Mouse (Mus musculus) ovary, postnatal 10 days (tissue): ENCODE data around the gene Ryr2.

Experiments used
- DNase-seq: peaks from one replicate; pipeline ENCODE4 v3.0.0; 2022; ENCODE audit warnings: low spot score

Gene Ryr2

DNA sequence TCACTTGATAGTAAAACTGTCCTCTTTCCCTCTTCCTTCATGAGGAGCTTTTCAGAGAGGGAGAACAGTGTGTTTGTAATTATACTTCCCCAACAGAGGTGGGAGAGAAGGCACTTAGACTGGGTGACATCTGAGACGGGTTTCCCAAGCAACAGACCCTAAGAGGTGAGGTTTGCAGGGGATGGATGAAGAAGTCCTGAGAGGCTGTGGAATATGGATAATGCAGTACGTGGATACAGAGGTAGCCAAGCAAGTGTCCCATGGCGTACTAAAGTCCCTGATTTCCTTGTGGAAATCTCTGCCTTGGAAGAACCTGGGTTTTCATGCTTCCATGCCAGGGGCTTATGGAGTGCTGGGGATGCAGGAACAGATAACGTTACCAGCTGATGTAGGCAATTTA lies 69.5 kb downstream of the Ryr2 start:
- DNase-seq = no peak

DNA sequence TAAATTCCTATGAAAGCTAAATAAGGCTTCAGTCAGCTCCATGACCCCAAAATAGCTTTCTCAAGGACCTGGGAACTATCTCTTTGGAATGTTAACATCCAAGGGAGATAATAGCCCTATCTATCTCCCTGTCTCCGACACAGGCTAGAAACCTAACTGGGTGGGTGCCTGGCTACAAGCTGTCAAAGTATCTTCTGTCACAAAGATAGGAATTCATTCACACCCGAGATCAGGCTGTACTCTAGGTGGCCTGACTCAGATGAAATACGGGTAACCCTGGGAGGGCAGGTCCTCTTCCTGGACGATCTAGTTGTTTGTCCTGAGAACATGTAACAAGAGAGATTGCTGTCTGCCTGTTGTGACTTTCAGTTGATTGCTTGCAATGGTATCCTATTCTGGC lies 69.9 kb downstream of the Ryr2 start:
- no peak for DNase-seq

DNA sequence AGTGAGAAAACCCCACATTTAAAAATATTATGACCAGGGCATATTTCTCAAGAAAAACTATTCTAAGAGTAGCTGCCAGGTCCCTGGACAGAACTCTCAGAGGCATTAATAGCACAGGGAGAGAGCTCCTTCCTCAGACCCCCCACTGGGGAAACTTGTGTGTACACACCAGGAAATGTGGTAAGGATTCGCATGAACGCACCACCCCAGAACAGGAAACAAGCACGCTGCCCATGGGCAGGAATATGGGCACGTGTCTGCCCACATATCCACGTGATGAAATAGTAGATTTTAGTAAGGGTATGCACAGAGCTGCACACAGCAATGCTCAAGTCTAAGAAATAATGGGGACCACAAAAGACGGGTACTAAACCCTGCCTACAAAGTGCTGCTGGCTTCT lies 72.8 kb downstream of the Ryr2 start:
- no peak for DNase-seq

DNA sequence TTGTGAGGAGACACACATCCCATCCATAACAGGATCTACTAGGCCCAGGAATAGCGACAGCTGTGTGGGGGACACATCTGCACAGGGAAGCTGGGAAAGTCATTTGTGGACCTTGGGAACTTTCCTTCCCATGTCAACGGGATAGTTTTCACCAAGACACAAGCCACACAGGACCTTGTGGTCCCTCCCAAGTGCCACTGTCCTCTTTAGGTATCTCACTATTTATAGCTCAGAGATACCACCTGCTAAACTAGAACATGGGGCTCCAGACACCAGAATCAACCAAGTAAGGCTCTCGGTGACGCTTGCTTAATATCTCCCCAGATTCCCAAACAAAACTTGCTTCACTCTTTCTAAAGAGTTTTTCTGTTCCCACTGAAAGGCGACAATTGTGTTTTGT lies 73.5 kb downstream of the Ryr2 start:
- DNase-seq = no peak

DNA sequence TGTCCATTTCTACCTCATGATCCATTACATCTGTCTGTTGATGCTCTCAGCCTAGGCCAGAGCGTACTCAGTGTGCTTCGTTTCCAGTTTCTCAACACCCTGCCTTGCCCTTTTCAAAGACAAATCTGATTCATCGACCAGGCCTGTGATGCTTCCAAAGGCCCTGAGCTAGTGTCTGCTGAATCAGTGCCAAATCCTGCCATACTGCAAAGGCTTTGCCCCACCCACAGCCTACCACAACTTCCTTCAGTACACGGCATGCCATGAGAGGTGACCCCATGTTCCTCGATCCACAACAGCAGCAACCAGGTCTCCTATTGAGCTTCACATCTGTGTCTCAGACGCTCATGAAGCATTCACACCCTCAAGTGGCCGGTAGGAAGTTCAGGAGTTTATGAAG lies 76.9 kb downstream of the Ryr2 start:
- DNase-seq = no peak

DNA sequence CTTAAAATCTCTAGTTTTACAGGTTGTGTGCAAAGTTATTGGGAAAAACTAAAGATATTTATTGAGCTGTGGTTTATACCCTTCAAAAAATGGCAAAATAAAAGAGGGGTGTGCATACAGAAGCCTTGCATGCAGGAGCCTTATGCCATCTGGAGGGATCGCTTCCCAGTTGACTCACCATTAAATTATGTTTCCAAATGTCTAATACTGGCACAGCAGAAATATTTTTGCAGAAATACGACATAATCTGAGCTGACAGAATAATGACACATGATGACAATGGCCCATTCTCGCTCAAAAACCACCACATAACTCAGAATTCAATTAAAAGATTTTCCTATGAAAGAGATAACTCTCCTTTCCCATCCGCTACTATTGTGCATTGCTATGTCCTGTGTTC lies 77.4 kb downstream of the Ryr2 start:
- DNase-seq = no peak

DNA sequence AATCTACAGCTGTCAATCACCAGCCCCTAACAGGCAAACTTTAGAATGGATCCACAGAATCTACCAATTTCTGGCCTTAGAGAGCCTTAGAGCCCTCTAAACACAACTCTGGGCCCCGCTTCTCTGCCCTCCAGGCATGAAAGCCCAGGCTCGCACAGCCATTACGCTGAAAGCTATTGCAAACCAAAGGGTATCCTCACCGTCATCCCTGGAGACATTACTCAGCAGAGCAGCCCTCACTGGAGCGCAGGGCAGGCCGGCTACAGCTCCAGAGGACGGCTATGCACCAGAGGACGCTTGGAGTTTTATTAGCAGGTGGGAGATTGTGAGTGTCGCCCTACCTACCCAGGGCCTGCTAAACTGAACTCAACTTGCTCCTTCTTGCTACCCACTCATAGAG lies 88.7 kb downstream of the Ryr2 start:
- no peak for DNase-seq

DNA sequence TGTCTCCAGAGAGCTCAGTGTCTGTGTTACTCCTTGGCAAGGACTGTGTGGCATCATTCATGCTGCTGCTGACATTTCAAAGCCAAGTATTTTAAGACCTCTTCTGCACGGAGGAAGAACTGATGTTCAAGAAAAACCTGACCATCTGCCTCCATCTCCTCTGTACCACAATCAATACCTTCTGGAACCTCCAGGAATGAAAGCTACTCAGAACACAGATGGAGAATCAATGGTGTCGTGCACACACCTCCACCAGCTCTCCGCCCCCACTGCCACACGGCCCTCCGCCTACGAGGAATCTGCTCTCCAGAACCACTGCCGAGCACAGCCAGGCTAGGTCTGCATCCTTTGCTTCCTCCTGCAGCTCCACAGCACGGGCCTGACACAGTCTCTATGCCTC lies 92.8 kb downstream of the Ryr2 start:
- no peak for DNase-seq

DNA sequence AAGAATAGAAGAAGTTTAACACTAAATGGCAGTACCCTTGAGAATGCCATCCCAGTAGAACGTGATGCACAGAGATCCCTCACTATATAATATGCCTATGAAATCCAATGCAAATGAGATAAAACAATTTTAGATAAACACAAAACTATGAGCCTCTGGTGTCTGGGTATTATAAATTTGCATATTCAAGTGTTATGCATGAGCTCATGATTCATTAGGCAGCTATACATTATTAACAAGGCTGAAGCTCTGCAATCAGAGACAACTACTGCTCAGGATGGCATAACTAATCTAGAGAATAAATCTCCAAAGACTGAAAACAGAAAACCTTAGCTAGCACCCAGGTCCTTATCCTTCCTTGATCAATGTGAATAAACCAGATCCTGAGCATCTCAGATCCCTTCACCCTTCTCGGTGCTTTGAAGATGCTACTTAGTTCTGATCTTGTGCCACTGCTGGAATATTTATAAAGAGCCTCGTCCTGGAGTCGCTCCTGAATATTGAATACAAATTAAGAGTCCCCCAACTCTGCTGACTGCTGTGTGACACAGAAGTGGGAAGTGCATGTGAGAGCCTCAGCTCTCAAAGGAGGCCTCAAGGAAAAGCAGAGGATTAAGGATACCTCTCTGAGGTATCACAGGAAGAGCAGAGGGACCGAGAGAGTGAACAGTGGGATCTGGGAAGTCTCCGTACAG lies 97.6 kb downstream of the Ryr2 start:
- no peak for DNase-seq

DNA sequence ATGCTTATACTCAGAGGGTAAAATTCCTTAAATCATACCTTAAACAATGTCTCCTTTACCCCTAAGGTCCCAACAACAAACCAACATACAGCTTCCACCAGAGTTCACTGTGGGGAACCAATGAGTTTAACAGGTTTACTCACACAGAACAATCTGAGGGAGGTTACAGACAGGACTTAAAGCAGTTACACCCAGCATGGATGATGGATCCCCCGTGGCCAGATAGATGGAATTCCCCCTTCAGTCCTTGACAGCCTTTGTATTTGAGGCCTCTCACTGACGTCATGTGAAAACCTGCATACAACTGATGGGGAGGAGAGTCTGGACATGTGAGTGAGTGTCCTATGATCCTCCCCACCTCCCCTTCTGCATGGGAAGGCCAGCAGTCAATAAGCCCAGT lies 99.2 kb downstream of the Ryr2 start:
- DNase-seq = no peak

DNA sequence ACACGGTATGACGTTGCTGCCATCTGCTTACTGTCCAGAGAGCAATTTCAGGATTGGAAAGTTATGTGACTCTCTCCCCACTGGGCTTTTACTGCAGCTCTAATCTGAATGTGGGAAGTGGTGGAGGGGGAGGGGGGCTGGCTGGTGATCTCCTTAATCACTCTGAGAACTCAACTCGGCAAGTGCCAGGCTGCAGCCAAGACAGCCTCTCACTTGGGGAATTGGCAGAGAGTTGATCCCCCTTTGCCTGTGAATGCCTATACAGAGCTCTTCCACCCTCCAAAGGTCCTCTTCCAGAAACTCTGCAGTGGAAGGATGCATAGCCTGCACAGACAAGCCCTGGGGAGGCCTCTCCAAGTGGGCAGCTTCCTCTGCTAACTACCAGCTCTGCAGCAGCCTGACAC lies 104.9 kb downstream of the Ryr2 start:
- DNase-seq = no peak

DNA sequence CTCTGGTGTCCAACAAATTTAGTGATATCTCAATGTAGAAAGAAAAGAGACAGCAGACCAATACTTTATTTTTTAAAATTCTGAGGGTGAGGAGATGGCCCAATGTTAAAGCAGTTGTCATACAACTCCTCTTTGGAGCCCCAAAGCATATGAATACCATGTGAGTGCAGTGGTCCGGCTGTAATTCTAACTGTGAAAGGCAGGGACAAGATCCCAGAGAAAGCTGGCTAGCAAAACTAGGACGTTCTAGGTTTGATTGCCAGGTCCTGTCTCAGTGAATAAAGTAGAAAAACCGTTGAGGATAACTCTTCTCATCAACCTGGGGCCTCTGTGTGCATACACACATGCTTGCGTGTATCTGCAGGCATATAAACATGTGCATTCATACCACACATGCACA lies 106.9 kb downstream of the Ryr2 start:
- no peak for DNase-seq

DNA sequence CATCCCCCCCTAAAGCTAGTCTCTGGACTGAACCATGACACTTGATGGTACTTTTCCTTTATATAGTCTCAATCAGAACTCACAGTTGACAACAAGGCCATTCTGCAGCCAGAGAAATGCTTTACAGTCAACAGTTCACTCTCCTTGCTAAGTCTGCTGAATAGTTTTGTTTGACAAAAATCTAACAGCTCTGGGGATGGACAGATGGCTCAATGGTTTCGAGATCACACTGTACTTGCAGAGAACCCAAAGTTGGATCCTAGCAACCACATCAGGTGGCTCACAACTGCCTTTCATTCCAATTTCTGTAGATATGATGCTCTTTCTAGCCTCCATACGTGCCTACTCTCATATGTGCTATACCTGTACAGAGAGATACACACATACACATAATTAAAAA lies 109.4 kb downstream of the Ryr2 start:
- no peak for DNase-seq

DNA sequence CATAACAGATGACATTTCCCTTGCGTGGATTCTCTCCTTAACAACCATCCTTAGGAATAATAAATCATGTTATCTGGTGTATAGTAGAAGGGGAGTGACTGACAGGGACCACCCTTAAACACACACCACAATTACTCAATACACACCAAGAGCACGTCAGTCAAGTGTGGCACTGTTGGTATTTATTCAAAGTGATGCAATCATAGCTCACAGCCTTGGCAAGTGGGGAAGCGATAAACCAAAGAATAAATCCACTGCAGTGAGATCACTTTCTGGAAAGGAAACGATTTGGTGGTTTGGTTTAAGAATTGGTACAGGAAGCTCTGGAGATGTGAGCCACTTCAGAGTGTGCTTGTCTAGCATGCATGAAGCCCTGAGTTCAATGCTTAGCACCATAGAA lies 119.2 kb downstream of the Ryr2 start:
- DNase-seq = no peak

DNA sequence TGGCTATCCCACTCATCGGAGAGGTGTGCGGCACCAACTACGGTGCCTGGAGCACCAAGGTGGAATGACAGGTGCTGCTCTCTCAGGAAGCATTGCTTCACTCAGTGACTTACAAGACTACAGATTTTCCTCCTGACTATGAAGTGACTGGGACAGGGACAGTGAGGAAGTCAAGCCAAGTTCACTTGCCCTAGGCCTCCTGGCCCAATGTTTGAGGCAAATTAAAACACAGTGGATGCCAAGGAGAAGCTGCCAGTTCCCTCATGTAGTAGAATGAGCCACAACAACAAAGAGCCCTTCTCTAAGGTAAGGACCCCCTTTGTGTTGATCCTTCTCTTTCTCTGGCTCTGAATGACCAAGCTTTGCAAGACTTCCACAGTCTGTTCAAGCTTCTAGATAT lies 121.7 kb downstream of the Ryr2 start:
- no peak for DNase-seq

DNA sequence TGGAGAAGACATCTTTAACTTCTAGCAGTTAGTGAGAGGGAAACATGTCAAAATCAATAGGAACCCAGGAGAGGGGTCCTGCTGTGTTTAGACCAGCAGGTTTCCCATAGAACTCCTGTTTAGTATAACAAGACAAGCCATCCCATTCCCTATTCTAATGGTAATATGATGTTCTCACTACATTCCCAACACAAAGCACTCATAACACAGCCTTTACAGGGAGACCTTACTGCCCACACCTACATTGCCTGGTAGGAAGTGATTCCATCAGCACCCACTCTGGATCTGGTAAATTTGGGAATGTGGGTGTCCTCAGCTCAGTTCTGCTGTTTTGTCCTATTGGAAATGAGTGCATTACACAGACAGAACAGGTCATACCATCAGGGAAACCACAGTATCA lies 127.7 kb downstream of the Ryr2 start:
- no peak for DNase-seq

DNA sequence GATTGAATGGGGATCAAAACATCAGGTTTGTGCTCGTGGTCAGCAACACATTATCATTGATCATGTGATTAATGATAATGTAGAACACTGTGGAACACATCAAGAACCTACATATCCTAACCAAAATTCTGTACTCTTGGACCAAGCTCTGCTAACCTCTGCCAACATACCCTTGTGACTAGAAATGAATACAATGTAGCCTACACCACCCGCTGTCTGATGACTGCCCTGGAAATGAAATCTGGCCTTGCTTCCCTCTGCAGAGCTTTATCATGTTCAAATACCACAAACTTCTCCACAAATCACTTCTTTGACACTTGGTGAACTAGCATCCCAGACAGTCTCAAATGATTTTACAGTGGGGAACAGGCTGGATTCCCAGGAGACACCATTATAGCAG lies 128.4 kb downstream of the Ryr2 start:
- DNase-seq = no peak

DNA sequence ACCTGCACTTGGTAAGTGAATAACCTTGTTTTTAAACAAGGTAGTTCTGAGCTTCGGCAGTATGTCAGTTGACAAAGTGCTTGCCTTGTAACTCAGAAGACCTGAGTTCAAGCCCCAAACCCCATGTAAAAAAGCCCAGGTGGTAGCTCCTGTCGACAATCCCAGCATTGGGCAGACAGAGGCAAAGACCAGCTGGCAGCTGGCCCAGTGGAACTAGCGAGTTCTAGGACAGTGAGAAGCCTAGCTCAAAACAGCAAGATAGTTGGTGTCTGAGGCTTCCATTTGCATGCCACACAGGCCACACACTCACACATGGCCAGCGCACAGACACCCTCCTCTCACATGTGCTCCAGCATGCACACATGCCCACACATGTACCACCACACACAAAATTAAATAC lies 129.1 kb downstream of the Ryr2 start:
- DNase-seq = no peak

DNA sequence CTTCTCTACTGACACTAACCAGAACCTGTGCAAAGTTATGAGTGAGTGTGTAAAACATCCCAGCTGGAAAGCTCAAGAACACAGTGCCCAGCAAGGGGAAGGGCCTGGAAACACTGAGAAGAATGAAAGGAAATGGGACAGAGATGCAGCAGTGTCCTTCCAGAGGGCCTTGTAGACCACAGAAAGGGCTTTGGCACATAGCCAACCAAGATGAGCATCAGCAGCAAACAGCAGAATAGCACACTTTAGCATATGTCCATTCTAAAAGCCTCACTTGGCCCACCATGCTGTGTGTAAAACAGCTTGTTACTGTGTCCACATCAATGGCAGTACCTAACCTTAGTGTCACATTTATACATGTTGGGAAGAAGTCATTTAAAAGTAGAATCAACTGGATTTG lies 142.4 kb downstream of the Ryr2 start:
- DNase-seq = no peak

DNA sequence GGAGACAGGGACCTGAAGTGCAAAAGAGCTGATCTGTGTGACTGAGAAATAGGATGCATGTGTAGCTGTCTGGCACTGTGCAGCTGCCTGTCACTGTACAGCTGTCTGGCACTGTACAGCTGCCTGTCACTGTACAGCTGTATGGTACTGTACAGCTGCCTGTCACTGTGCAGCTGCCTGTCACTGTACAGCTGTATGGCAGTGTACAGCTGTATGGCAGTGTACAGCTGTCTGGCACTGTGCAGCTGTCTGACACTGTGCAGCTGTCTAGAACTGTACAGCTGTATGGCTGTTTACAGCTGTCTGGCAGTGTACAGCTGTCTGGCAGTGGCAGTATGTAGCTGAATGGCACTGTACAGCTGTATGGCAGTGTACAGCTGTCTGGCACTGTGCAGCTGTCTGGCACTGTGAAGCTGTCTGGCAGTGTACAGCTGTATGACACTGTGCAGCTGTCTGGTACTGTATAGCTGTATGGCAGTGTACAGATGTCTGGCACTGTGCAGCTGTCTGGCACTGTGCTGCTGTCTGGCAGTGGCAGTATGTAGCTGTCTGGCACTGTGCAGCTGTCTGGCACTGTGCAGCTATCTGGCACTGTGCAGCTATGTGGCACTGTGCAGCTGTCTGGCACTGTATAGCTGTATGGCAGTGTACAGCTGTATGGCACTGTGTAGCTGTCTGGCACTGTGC lies 147.1 kb downstream of the Ryr2 start:
- DNase-seq = no peak

DNA sequence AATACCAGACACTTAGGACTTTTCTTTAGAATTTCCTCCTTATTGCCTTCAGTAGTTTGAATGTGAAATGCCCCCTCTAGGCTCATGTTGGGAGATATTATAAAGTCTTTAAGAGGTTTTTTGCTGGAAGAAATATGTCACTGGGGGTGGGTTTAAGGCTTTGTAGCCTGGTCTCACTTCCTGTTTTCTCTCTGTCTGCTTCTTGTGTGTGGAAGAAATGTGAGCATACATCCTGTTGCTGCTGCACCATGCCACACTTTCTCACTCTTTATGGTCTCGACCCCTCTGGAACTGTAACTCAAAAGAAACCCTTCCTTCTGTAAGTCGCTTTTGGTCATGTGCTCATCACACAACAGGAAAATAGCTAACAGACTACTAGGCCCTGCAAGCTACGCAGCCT lies 147.9 kb downstream of the Ryr2 start:
- no peak for DNase-seq

DNA sequence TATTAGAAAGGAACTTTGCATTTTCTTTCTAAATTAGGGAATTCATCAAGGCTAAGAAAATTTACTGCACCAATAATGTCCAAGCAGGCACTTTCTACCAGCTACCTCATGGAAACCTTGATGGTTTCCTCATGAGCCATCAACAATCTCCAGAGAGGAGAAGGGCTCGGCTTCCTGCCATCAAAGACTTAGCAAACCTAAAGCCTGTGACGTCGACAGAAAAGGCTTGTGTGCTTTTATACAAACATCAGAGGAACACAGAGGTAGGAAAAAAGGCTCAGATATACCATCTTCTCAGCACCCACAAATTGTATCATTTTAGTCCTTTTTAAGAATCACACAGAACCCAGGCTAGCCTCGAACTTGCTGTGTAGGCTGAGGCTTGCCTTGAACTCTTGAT lies 148.5 kb downstream of the Ryr2 start:
- DNase-seq = no peak

DNA sequence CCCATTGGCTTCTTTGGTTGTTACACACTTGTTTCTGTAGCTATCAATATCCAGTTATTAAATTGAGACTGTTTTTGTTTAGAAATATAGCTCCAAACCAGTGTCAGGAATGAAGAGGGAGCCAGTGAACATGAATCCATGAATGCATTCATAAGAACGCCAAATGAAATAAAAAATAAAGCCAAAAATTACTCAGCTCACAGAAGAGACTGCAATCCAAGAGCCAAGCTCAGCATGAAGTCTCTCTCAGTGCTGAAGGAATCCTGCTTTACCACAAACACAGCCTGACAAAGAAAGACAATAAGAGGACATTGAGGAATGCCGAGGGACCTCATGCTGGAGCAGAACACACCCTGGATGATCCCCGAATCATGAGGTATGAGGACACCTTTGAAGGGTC lies 154.8 kb downstream of the Ryr2 start:
- no peak for DNase-seq

DNA sequence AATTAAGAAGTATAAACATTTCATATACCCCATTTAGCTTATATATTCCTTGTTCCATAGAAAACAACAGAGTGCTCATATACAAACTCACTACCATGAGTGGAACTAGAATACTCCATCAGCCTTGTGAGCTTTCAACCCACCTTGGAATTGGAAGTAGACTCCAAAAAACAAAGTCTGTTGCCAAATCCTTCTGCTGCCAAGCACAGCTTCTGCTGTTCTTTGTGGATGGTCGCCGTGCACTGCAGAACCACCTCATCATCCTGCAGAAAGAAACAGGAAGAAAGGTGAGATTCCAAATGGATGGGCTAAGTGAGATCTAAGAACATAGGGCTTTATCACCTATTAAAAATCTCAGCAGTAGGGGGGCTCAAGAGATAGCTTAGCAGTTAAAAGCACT lies 161.0 kb downstream of the Ryr2 start:
- no peak for DNase-seq
